Mouse (Mus musculus): Measurements from ENCODE around the gene Scrg1. TPM values are rescaled to one million over a fixed set of nuclear protein-coding genes. Genes with fewer than 3 reads are reported as not detected.

The Scrg1 gene
- total and polyA plus RNA-seq, 3 experiments: not detected

GRCm38 (mm10) chr8:57450726-57451125, 5.0 kb upstream of the Scrg1 start:
- in situ Hi-C loops (cut with MboI; ENCODE audit: low pct_ligation_motif_present, low pct_unique_long_range_greater_than_20kb, low sequenced_read_pairs) (no loop called here), dilution Hi-C loops (cut with MboI; ENCODE audit: extremely low pct_ligation_motif_present, extremely low pct_unique_long_range_greater_than_20kb, low sequenced_read_pairs) (no loop called here)
- no peaks in the 10 kb centered on the region for H3K27me3 ChIP-seq (replicated peaks)
- no peak overlapping the region for H3K9ac ChIP-seq (ENCODE audit: insufficient read depth, low read depth)
- TF ChIP-seq MYC (IDR thresholded peaks at IDR 0.05; ENCODE audit: low read depth, low read length) (no peak), KAT2A (IDR thresholded peaks at IDR 0.05; ENCODE audit: insufficient replicate concordance, low read length) (no peak), E2F4 (IDR thresholded peaks at IDR 0.05; ENCODE audit: insufficient replicate concordance, low read depth, low read length) (no peak), RCOR1 (conservative IDR thresholded peaks at IDR 0.05; ENCODE audit: low read depth, low read length) (no peak), USF2 (conservative IDR thresholded peaks at IDR 0.05; ENCODE audit: low read depth, low read length) (no peak), IRF4 (IDR thresholded peaks at IDR 0.05; ENCODE audit: low read depth, low read length) (no peak), HCFC1 (IDR thresholded peaks at IDR 0.05; ENCODE audit: low read depth, low read length) (no peak), MAZ (IDR thresholded peaks at IDR 0.05; ENCODE audit: low read depth, low read length) (no peak), ZMIZ1 (IDR thresholded peaks at IDR 0.05; ENCODE audit: low read depth, low read length) (no peak)
- peaks cover 3% of the 10 kb centered on the region for H3K9me3 ChIP-seq (replicated peaks; ENCODE audit: low read length)
- H3K27ac ChIP-seq (ENCODE audit: insufficient read depth, low read depth): no peak overlapping the region
- H3K4me1 ChIP-seq (ENCODE audit: control insufficient read depth in 1 of 2, insufficient read depth in 2 of 2): peaks cover 0 to 3% of the 10 kb centered on the region in 2 experiments; a peak in 1 of 4 replicates
- no peak overlapping the region for H3K4me3 ChIP-seq (replicated peaks in 1 of 3; ENCODE audit: low read depth in 2 of 3, low read length in 2 of 3, poor library complexity in 1 of 3)
- H3K4me2 ChIP-seq (ENCODE audit: insufficient read depth, low read depth, poor library complexity, severe bottlenecking): no peak overlapping the region
- no peak for DNase-seq (ENCODE audit: extremely low read depth)
- H3K79me2 ChIP-seq (replicated peaks; ENCODE audit: control insufficient read depth, extremely low read depth, insufficient read depth, poor library complexity, severe bottlenecking): no peaks in the 10 kb centered on the region
- no peaks in the 10 kb centered on the region for H3K36me3 ChIP-seq (replicated peaks in 1 of 2; ENCODE audit: control insufficient read depth in 1 of 2, insufficient read depth in 1 of 2, low read length in 1 of 2)

- TF ChIP-seq TBP (conservative IDR thresholded peaks at IDR 0.05; ENCODE audit: low read depth, low read length): no peak
- TF ChIP-seq JUND (conservative IDR thresholded peaks at IDR 0.05; ENCODE audit: low read depth, low read length): no peak
- no peak for TF ChIP-seq MYC (IDR thresholded peaks at IDR 0.05; ENCODE audit: low read depth, low read length)
- TF ChIP-seq SMC3 (IDR thresholded peaks at IDR 0.05; ENCODE audit: low read depth, low read length): no peak
- no peak for TF ChIP-seq USF2 (conservative IDR thresholded peaks at IDR 0.05; ENCODE audit: low read depth, low read length)
- no peak for TF ChIP-seq NRF1 (IDR thresholded peaks at IDR 0.05; ENCODE audit: low read depth, low read length)
- TF ChIP-seq IRF4 (IDR thresholded peaks at IDR 0.05; ENCODE audit: low read depth, low read length): no peak
- no peak for TF ChIP-seq MAX (IDR thresholded peaks at IDR 0.05; ENCODE audit: low read length)
- no peak for TF ChIP-seq RAD21 (IDR thresholded peaks at IDR 0.05; ENCODE audit: low read depth, low read length)
- TF ChIP-seq TCF12 (IDR thresholded peaks at IDR 0.05; ENCODE audit: low read depth, low read length): no peak
- TF ChIP-seq ZC3H11A (IDR thresholded peaks at IDR 0.05; ENCODE audit: low read depth, low read length): no peak
- no peak for TF ChIP-seq JUN (IDR thresholded peaks at IDR 0.05; ENCODE audit: insufficient read depth, low read depth, low read length)
- no peak for TF ChIP-seq E2F4 (IDR thresholded peaks at IDR 0.05; ENCODE audit: insufficient replicate concordance, low read depth, low read length)
- TF ChIP-seq ELF1 (IDR thresholded peaks at IDR 0.05; ENCODE audit: low read depth, low read length): no peak
- dilution Hi-C loops (cut with MboI; ENCODE audit: extremely low pct_ligation_motif_present, extremely low pct_unique_long_range_greater_than_20kb, low sequenced_read_pairs): no loop called here
- no peaks in the 10 kb centered on the region for H3K27me3 ChIP-seq (replicated peaks)
- H3K79me2 ChIP-seq (replicated peaks; ENCODE audit: control insufficient read depth, extremely low read depth, insufficient read depth, poor library complexity, severe bottlenecking): no peaks in the 10 kb centered on the region
- H3K4me3 ChIP-seq (replicated peaks in 1 of 3; ENCODE audit: low read depth in 2 of 3, low read length in 2 of 3, poor library complexity in 1 of 3): no peak overlapping the region
- H3K36me3 ChIP-seq (replicated peaks in 1 of 2; ENCODE audit: control insufficient read depth in 1 of 2, insufficient read depth in 1 of 2, low read length in 1 of 2): no peaks in the 10 kb centered on the region
- DNase-seq (ENCODE audit: extremely low read depth): no peak
- no peak overlapping the region for H3K9ac ChIP-seq (ENCODE audit: insufficient read depth, low read depth)
- in situ Hi-C loops (cut with MboI; ENCODE audit: low pct_ligation_motif_present, low pct_unique_long_range_greater_than_20kb, low sequenced_read_pairs): no loop called here
- peaks cover 3% of the 10 kb centered on the region for H3K9me3 ChIP-seq (replicated peaks; ENCODE audit: low read length)
- H3K4me2 ChIP-seq (ENCODE audit: insufficient read depth, low read depth, poor library complexity, severe bottlenecking): no peak overlapping the region
- no peaks in the 10 kb centered on the region for H3K4me1 ChIP-seq (ENCODE audit: control insufficient read depth in 1 of 2, insufficient read depth in 2 of 2)
- H3K27ac ChIP-seq (ENCODE audit: insufficient read depth, low read depth): no peak overlapping the region
Measured at GRCm38 (mm10) chr8:57451896-57452295, 3.8 kb upstream of the Scrg1 start.
